Mouse (Mus musculus) stomach, embryonic 15.5 days (tissue): ENCODE data around the gene Ssbp3. TPM values are rescaled to one million over a fixed set of nuclear protein-coding genes. Genes with fewer than 3 reads are reported as not detected.

Experiments used
- ATAC-seq: fragments of 200-750 bp; cut with Nextera tagmentation; 2 replicates; pipeline ENCODE4 v1.8.0; 2017; ENCODE audit warnings: low read depth, moderate number of reproducible peaks, moderate TSS enrichment; ENCODE audit not compliant: insufficient read depth, low FRiP score
- H3K27ac ChIP-seq: fragments of 300-500 bp; sonication (generic); 2 replicates; pipeline ENCODE4 v1.5.1; 2015; ENCODE audit warnings: mild to moderate bottlenecking, inconsistent platforms
- H3K27me3 ChIP-seq: fragments of 300-500 bp; sonication (generic); replicated peaks from 2 replicates; pipeline ENCODE4 v1.6.1; 2015; ENCODE audit warnings: inconsistent platforms
- H3K36me3 ChIP-seq: fragments of 300-500 bp; sonication (generic); 2 replicates; pipeline ENCODE4 v1.6.1; 2015; ENCODE audit warnings: inconsistent platforms
- H3K4me1 ChIP-seq: fragments of 300-500 bp; sonication (generic); 2 replicates; pipeline ENCODE4 v1.6.1; 2015; ENCODE audit warnings: inconsistent platforms
- H3K4me2 ChIP-seq: fragments of 300-500 bp; sonication (generic); 2 replicates; pipeline ENCODE4 v1.6.1; 2015; ENCODE audit warnings: mild to moderate bottlenecking, inconsistent platforms
- H3K4me3 ChIP-seq: fragments of 300-500 bp; sonication (generic); replicated peaks from 2 replicates; pipeline ENCODE4 v1.5.1; 2015; ENCODE audit warnings: inconsistent platforms
- H3K9ac ChIP-seq: fragments of 300-500 bp; sonication (generic); 2 replicates; pipeline ENCODE4 v1.6.1; 2015; ENCODE audit warnings: inconsistent platforms
- H3K9me3 ChIP-seq: fragments of 300-500 bp; sonication (generic); 2 replicates; pipeline ENCODE4 v1.6.1; 2016; ENCODE audit warnings: inconsistent platforms
- WGBS: fragments of 180-500 bp; shearing (Covaris S2); methylation state at CpG from one replicate; pipeline ENCODE4 v1.1.7; 2015; 5-methylcytosine and 5-hydroxymethylcytosine counted together
- polyA plus RNA-seq: library from polyadenylated mRNA; unstranded; fragments of >200 nt; fragmentation: Nextera tagmentation; extraction: Ambion mirVana; gene quantifications from 2 replicates; pipeline ENCODE4 v1.2.1, GENCODE M21; 2015

Gene Ssbp3
- polyA plus RNA-seq, 1 experiment from 2014 or later, result 92.4 TPM

DNA sequence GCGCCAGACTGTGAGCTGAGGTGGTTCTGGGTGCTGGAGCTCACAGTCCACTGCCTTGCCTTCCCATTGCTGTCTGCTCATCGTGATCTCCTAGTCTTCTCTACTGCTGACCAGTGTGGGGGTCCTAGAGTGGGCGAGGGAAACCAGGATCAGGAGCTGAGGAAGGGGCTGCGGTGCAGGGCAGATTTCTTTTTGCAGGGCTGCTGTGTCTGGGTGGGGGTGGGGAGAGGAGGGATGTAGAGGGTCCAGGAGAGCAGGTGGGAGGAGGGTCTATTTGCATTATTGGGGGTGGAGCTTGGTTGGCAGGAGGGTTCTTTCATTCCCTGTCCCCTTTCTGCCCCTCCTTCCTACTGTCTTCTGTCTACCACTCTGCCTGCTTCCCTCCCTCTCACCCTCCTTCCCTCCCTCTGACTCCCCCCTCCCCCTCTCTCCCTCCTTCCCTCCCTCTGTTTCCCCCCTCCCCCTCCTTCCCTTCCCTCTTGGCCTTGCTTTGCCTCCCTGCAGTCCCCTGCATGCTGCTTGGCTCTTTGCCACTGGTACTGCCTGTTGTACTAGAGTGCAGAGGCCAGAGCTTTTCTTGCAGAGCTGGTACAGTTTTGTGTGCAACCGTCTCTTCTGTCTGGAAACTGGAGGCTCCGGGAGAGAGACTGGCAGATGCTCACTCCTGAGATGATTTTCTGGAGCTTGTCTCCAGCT is 28.9 kb downstream of the Ssbp3 start:
- Histone ChIP-seq H3K9me3 (no peaks in the 10 kb centered on the region), H3K27ac (peak overlapping the region; percentile 67), H3K4me3 (no peak overlapping the region), H3K4me2 (no peak overlapping the region), H3K9ac (no peak overlapping the region), H3K4me1 (peaks cover 71% of the 10 kb centered on the region), H3K36me3 (no peaks in the 10 kb centered on the region), H3K27me3 (no peaks in the 10 kb centered on the region)
- 25% methylated on average over 6 of the region's 6 CpGs for WGBS
- peak; percentile 64; the same call in 1 of the 2 replicates for ATAC-seq

GRCm38 (mm10) chr4:106939919-106940227 is 29.4 kb downstream of the Ssbp3 start:
- no peak overlapping the region for H3K4me3 ChIP-seq
- 46% methylated on average over 4 of the region's 4 CpGs for WGBS
- no peaks in the 10 kb centered on the region for H3K36me3 ChIP-seq
- no peak overlapping the region for H3K9ac ChIP-seq
- peak overlapping the region; percentile 67 for H3K27ac ChIP-seq
- H3K9me3 ChIP-seq, result no peaks in the 10 kb centered on the region
- ATAC-seq, result no peak
- H3K4me2 ChIP-seq, result no peak overlapping the region
- no peaks in the 10 kb centered on the region for H3K27me3 ChIP-seq
- H3K4me1 ChIP-seq, result peaks cover 70% of the 10 kb centered on the region

- ATAC-seq, result no peak
- Histone ChIP-seq H3K27me3 (no peaks in the 10 kb centered on the region), H3K9ac (no peak overlapping the region), H3K36me3 (no peaks in the 10 kb centered on the region), H3K4me3 (no peak overlapping the region), H3K4me2 (no peak overlapping the region), H3K9me3 (no peaks in the 10 kb centered on the region), H3K27ac (no peak overlapping the region), H3K4me1 (peaks cover 65% of the 10 kb centered on the region)
- WGBS, result 62% methylated on average over 6 of the region's 6 CpGs
Observed at GRCm38 (mm10) chr4:106940945-106941344, 30.4 kb downstream of the Ssbp3 start.

- no peak overlapping the region for H3K4me3 ChIP-seq
- ATAC-seq, result no peak
- H3K27me3 ChIP-seq, result no peaks in the 10 kb centered on the region
- H3K9me3 ChIP-seq, result no peaks in the 10 kb centered on the region
- H3K9ac ChIP-seq, result no peak overlapping the region
- H3K27ac ChIP-seq, result no peak overlapping the region
- no peaks in the 10 kb centered on the region for H3K36me3 ChIP-seq
- peaks cover 61% of the 10 kb centered on the region for H3K4me1 ChIP-seq
- H3K4me2 ChIP-seq, result no peak overlapping the region
Observed at GRCm38 (mm10) chr4:106941475-106941874, 31.0 kb downstream of the Ssbp3 start.

- WGBS, result 67% methylated on average over 4 of the region's 4 CpGs
- H3K9ac ChIP-seq, result no peak overlapping the region
- H3K27me3 ChIP-seq, result no peaks in the 10 kb centered on the region
- ATAC-seq, result no peak
- H3K36me3 ChIP-seq, result no peaks in the 10 kb centered on the region
- H3K4me1 ChIP-seq, result peaks cover 62% of the 10 kb centered on the region
- H3K27ac ChIP-seq, result no peak overlapping the region
- H3K9me3 ChIP-seq, result no peaks in the 10 kb centered on the region
- H3K4me2 ChIP-seq, result no peak overlapping the region
- H3K4me3 ChIP-seq, result no peak overlapping the region
Observed at GRCm38 (mm10) chr4:106942491-106942890, 32.0 kb downstream of the Ssbp3 start.

DNA sequence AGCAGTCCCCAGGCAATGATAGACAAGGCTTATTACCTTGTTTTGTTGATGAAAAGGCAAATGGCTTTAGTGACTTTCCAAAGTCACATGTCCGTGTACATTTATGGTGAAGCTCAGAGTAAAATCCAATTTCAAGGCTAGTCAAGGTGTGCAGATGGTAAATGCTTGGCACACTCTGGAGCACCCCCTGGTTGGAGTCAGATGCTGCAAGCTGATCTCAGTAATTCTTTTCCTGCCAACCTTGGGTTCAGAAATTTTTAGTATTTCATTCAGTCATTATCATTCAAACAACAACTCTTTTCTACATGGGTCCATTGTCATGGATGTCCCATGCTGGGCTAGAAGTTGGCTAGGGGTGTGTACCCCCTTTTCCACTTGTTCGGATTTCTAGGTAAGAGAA is 33.1 kb downstream of the Ssbp3 start:
- Histone ChIP-seq H3K4me2 (no peak overlapping the region), H3K9me3 (no peaks in the 10 kb centered on the region), H3K9ac (no peak overlapping the region), H3K27me3 (no peaks in the 10 kb centered on the region), H3K36me3 (no peaks in the 10 kb centered on the region), H3K4me3 (no peak overlapping the region), H3K4me1 (peaks cover 60% of the 10 kb centered on the region), H3K27ac (no peak overlapping the region)
- 83% methylated on average over 2 of the region's 2 CpGs for WGBS
- no peak for ATAC-seq

GRCm38 (mm10) chr4:106944898-106945297 is 34.4 kb downstream of the Ssbp3 start:
- no peak overlapping the region for H3K9ac ChIP-seq
- H3K4me3 ChIP-seq, result no peak overlapping the region
- H3K4me1 ChIP-seq, result peaks cover 58% of the 10 kb centered on the region
- H3K27me3 ChIP-seq, result no peaks in the 10 kb centered on the region
- no peak overlapping the region for H3K4me2 ChIP-seq
- no peak overlapping the region for H3K27ac ChIP-seq
- WGBS, result 44% methylated on average over 3 of the region's 3 CpGs
- ATAC-seq, result no peak
- H3K36me3 ChIP-seq, result no peaks in the 10 kb centered on the region
- H3K9me3 ChIP-seq, result no peaks in the 10 kb centered on the region

DNA sequence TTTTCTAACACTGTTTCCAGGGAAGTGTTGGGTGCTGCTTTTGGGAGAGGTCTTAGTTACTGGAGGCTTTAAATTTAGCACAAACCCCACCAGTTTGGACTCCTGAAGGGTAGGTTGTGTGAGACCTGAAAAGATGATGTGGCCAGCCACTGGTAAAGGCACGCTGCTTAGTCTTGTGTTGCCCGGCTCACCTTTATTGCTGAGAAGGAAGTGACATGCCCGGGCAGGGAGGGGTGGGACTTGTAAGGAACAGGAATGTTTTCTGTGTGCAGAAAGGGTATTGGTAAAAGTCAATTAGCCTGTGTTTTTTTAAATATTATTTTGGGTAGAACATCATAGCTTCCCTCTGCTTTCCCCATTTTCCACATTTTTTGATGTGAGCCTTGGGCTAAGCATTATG is 37.2 kb downstream of the Ssbp3 start:
- no peak overlapping the region for H3K4me2 ChIP-seq
- H3K9ac ChIP-seq, result no peak overlapping the region
- H3K4me1 ChIP-seq, result peaks cover 49% of the 10 kb centered on the region
- H3K36me3 ChIP-seq, result no peaks in the 10 kb centered on the region
- WGBS, result 70% methylated on average over 3 of the region's 3 CpGs
- no peaks in the 10 kb centered on the region for H3K9me3 ChIP-seq
- no peaks in the 10 kb centered on the region for H3K27me3 ChIP-seq
- H3K4me3 ChIP-seq, result no peak overlapping the region
- no peak overlapping the region for H3K27ac ChIP-seq
- ATAC-seq, result no peak

GRCm38 (mm10) chr4:106948546-106948945 is 38.0 kb downstream of the Ssbp3 start:
- H3K4me3 ChIP-seq, result no peak overlapping the region
- no peak overlapping the region for H3K27ac ChIP-seq
- H3K36me3 ChIP-seq, result no peaks in the 10 kb centered on the region
- H3K4me2 ChIP-seq, result no peak overlapping the region
- 52% methylated on average over 7 of the region's 7 CpGs for WGBS
- no peaks in the 10 kb centered on the region for H3K27me3 ChIP-seq
- no peak overlapping the region for H3K9ac ChIP-seq
- peaks cover 47% of the 10 kb centered on the region for H3K4me1 ChIP-seq
- no peaks in the 10 kb centered on the region for H3K9me3 ChIP-seq
- no peak for ATAC-seq

- Histone ChIP-seq H3K4me2 (no peak overlapping the region), H3K27me3 (no peaks in the 10 kb centered on the region), H3K4me1 (peaks cover 53% of the 10 kb centered on the region), H3K9ac (no peak overlapping the region), H3K9me3 (no peaks in the 10 kb centered on the region), H3K36me3 (no peaks in the 10 kb centered on the region), H3K4me3 (no peak overlapping the region), H3K27ac (0 out of 2 replicates have a peak overlapping the region, but pooled peaks have one; percentile 11)
- WGBS, result 50% methylated on average over 6 of the region's 6 CpGs
- ATAC-seq, result no peak
Observed at GRCm38 (mm10) chr4:106949200-106949599, 38.7 kb downstream of the Ssbp3 start.

DNA sequence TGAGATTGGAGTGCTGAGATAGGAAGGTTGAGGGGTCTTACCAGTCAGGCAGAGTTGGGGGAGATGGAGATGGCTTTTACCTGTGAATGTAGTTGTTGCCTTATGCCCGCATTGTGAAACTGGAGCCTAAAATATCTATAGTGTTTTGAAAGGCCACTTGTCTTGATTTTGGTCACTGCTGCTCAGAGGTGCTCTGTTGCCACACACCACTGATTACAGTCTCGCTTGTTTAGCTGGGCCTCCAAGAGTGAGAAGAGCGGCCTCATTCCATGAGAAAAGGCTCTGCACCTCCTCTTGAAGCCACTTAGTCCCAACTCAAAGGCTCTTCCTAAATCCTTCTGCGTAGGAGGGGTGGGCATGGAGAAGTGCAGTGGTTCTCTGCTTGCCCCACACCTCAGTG is 40.3 kb downstream of the Ssbp3 start:
- ATAC-seq, result no peak
- Histone ChIP-seq H3K27ac (no peak overlapping the region), H3K9ac (no peak overlapping the region)

DNA sequence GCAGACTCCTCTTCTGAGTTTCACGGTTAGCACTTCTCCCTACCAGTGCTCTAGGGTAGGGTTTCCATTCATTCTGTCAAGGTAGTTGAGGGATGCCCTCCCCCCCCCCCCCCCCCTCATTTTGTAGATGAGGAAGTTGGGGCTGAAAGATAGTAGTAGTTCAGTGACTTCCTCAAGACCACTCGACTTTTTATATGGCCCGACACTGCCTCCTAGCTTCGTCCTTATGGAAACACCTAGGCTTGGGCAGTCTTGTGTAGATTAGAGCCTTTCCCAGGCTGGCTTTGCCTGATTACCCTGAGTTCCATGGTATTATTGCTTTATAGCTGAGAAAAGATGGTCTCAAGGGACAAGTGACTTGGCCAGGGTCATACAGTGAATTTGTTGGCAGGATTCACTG is 41.0 kb downstream of the Ssbp3 start:
- Histone ChIP-seq H3K36me3 (no peaks in the 10 kb centered on the region), H3K27ac (no peak overlapping the region), H3K27me3 (no peaks in the 10 kb centered on the region), H3K9me3 (no peaks in the 10 kb centered on the region), H3K9ac (no peak overlapping the region), H3K4me3 (no peak overlapping the region), H3K4me2 (no peak overlapping the region), H3K4me1 (peaks cover 64% of the 10 kb centered on the region)
- ATAC-seq, result no peak
- 60% methylated on average over 4 of the region's 4 CpGs for WGBS

More for the DNA sequence above, 40.3 kb downstream of the Ssbp3 start:
- Histone ChIP-seq H3K4me2 (no peak overlapping the region), H3K9me3 (no peaks in the 10 kb centered on the region), H3K4me3 (no peak overlapping the region), H3K36me3 (no peaks in the 10 kb centered on the region), H3K27me3 (no peaks in the 10 kb centered on the region), H3K4me1 (peaks cover 58% of the 10 kb centered on the region)
- 72% methylated on average over 4 of the region's 4 CpGs for WGBS

- Histone ChIP-seq H3K36me3 (no peaks in the 10 kb centered on the region), H3K4me3 (no peak overlapping the region), H3K27me3 (no peaks in the 10 kb centered on the region), H3K9me3 (no peaks in the 10 kb centered on the region), H3K4me2 (no peak overlapping the region), H3K27ac (no peak overlapping the region), H3K4me1 (peaks cover 64% of the 10 kb centered on the region), H3K9ac (no peak overlapping the region)
- ATAC-seq, result no peak
Observed at GRCm38 (mm10) chr4:106953221-106953620, 42.7 kb downstream of the Ssbp3 start.
